Mouse (Mus musculus) bone marrow macrophage, adult 2 months (primary cell): Measurements from ENCODE around the gene Asic3.

Experiments used
- CTCF ChIP-seq: IDR thresholded peaks from 2 replicates; pipeline ENCODE4 v1.5.1; 2012; ENCODE audit warnings: low read depth, mild to moderate bottlenecking, low read length, moderate library complexity
- POLR2A ChIP-seq: IDR thresholded peaks from 2 replicates; pipeline ENCODE4 v1.6.1; 2012; ENCODE audit warnings: mild to moderate bottlenecking, low read depth, low read length, borderline replicate concordance

GRCm38 (mm10) chr5:24408651-24409050, 4.5 kb upstream of the Asic3 start:
- TF ChIP-seq POLR2A: no peak
- no peak for TF ChIP-seq CTCF
